Comparison of ENCODE assay signal across 7 mouse cellular contexts in the genomic region with DNA sequence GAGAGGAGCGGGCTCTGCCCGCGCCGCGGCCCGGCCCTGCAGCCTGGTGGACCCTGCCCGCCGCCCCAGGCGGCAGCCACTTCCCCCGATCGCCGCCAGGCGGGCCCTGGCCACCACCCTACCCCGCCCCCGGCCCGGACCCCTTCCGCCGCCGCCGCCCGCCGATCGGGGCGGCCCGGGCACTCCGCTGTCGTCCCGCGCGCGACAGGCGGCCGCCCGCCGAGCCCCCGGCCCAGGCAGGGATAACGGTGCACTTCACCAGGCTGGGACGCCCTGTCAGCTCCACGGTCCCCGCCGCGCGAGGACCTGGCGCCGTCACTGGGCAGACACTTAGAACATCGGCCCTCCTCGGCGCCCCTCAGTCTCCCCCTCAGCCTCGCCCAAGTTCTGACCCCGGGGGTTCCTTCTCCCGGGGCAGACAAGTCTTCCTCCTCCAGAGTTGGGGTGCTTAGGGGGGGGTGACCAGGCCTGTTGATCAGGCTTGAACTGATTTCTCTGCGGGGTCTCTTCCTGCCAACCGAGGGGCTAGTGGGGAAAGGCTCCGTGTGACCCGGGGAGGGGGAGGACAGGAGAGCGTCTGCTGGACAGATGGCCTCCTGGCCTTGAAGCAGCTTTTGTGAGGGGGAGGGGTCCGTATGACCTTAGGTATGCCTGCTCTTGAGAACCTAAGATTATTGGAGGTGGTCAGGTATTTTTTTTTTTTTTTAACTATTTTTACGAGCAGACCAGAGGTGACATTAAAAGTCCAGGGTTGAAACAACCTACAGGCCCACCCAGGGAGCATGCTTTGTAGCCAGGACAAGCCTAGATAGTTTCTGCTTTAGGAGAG. TPM values are rescaled to one million over a fixed set of nuclear protein-coding genes. Genes with fewer than 3 reads are reported as not detected.
DNase-seq lines count a peak whose midpoint lies in the region; ATAC-seq and TF ChIP-seq lines count a peak whose summit lies in the region.

No protein-coding gene starts in this region.

- peak overlapping the region; percentile 62 for H3K4me3 ChIP-seq in forebrain, embryonic 11.5 days (ENCODE audit: low read depth, low read length)
- peak overlapping the region; percentile 94 for H3K4me3 ChIP-seq in hindbrain, postnatal 0 days (ENCODE audit: low read length)

- H3K4me2 ChIP-seq in forebrain, embryonic 11.5 days (ENCODE audit: low read depth, low read length, severe bottlenecking), result peak overlapping the region; percentile 75
- H3K4me2 ChIP-seq in hindbrain, postnatal 0 days (ENCODE audit: low read depth, low read length), result peak overlapping the region; percentile 87

- no peaks in the 10 kb centered on the region for H3K27me3 ChIP-seq in forebrain, embryonic 11.5 days (ENCODE audit: control insufficient read depth, insufficient read depth, low read length)
- H3K27me3 ChIP-seq in hindbrain, postnatal 0 days (ENCODE audit: insufficient read depth, low read length), result no peaks in the 10 kb centered on the region

- peak; percentile 29 for DNase-seq in right cerebral cortex, adult 18-20 months
- no peak for DNase-seq in right cerebral cortex, postnatal 25 days
- DNase-seq in brain, embryonic 14.5 days (ENCODE audit: low read depth), result peak; percentile 62
- peak; percentile 91 for DNase-seq in forebrain, embryonic 11.5 days (ENCODE audit: low spot score)
- peak; percentile 71 for DNase-seq in hindbrain, postnatal 0 days (ENCODE audit: low spot score)
- DNase-seq in lung, postnatal 10 days, result peak; percentile 73
- DNase-seq in skeletal muscle tissue, adult 2 months (ENCODE audit: low read depth, low spot score), result peak; percentile 31

- ATAC-seq in forebrain, embryonic 11.5 days (replicated peaks; ENCODE audit: low FRiP score), result peak; percentile 92
- ATAC-seq in hindbrain, postnatal 0 days, result peak; percentile 86

- H3K4me1 ChIP-seq in forebrain, embryonic 11.5 days (replicated peaks; ENCODE audit: control insufficient read depth, insufficient read depth, low read length), result peaks cover 10% of the 10 kb centered on the region; the same call in 1 of the 2 replicates
- H3K4me1 ChIP-seq in hindbrain, postnatal 0 days (ENCODE audit: insufficient read depth, low read length), result peaks cover 8% of the 10 kb centered on the region

- WGBS in forebrain, embryonic 11.5 days, result 2% methylated on average over 46 of the region's 58 CpGs
- under 1% methylated on average over 44 of the region's 58 CpGs for WGBS in hindbrain, postnatal 0 days

- TF ChIP-seq POLR2A in brain, embryonic 14.5 days (IDR thresholded peaks at IDR 0.05; ENCODE audit: borderline replicate concordance, extremely low read depth, insufficient read depth, insufficient read length, poor library complexity, severe bottlenecking), result peak; percentile 41; the same call in 1 of the 2 replicates

- no peaks in the 10 kb centered on the region for H3K9me3 ChIP-seq in forebrain, embryonic 11.5 days (ENCODE audit: control insufficient read depth, low read length)
- no peaks in the 10 kb centered on the region for H3K9me3 ChIP-seq in hindbrain, postnatal 0 days (ENCODE audit: low read length)

- TF ChIP-seq CTCF in brain, embryonic 14.5 days (IDR thresholded peaks at IDR 0.05; ENCODE audit: borderline replicate concordance, extremely low read depth, insufficient read depth, insufficient read length), result peak; percentile 41; the same call in 1 of the 2 replicates
- no peak for TF ChIP-seq CTCF in hindbrain, postnatal 0 days (IDR thresholded peaks at IDR 0.05; ENCODE audit: low read depth)

- peak overlapping the region; percentile 91 for H3K27ac ChIP-seq in forebrain, embryonic 11.5 days (ENCODE audit: low read depth, low read length)
- H3K27ac ChIP-seq in hindbrain, postnatal 0 days, result peak overlapping the region; percentile 98

- H3K36me3 ChIP-seq in forebrain, embryonic 11.5 days (ENCODE audit: control insufficient read depth, insufficient read depth, low read length), result no peaks in the 10 kb centered on the region
- H3K36me3 ChIP-seq in hindbrain, postnatal 0 days (ENCODE audit: insufficient read depth, low read length), result no peaks in the 10 kb centered on the region

- peak overlapping the region; percentile 97 for H3K9ac ChIP-seq in forebrain, embryonic 11.5 days (ENCODE audit: low read length)
- H3K9ac ChIP-seq in hindbrain, postnatal 0 days (replicated peaks; ENCODE audit: low read length), result peak overlapping the region; percentile 98

RNA-seq across cellular contexts. Expression of a gene that starts 0.6 kb away (rescaled TPM):
- 19.9 and 20.4 TPM in 2 replicates for polyA plus RNA-seq in brain, embryonic 14.5 days (2012; rRNA removed)
- 15.9 TPM in 2 replicates for polyA plus RNA-seq in forebrain, embryonic 11.5 days (2014; fragmentation: Nextera tagmentation; extraction: Ambion mirVana)
- 30.9 and 47.4 TPM in 2 replicates for total RNA-seq in hindbrain, postnatal 0 days (2014; rRNA removed)
- 4.3 TPM in 2 replicates for polyA plus RNA-seq in hindbrain, postnatal 0 days (2015; fragmentation: Nextera tagmentation; extraction: Ambion mirVana)

RNA-seq across cellular contexts. Expression of a gene that starts 46.5 kb away (rescaled TPM):
- polyA plus RNA-seq in brain, embryonic 14.5 days (2012; rRNA removed), result 118 and 138 TPM in 2 replicates
- polyA plus RNA-seq in forebrain, embryonic 11.5 days (2014; fragmentation: Nextera tagmentation; extraction: Ambion mirVana), result 169 and 201 TPM in 2 replicates
- total RNA-seq in hindbrain, postnatal 0 days (2014; rRNA removed), result 46.6 and 48.1 TPM in 2 replicates
- polyA plus RNA-seq in hindbrain, postnatal 0 days (2015; fragmentation: Nextera tagmentation; extraction: Ambion mirVana), result 140 and 144 TPM in 2 replicates
